8 mouse cellular contexts compared by ENCODE assay signal in the genomic region with DNA sequence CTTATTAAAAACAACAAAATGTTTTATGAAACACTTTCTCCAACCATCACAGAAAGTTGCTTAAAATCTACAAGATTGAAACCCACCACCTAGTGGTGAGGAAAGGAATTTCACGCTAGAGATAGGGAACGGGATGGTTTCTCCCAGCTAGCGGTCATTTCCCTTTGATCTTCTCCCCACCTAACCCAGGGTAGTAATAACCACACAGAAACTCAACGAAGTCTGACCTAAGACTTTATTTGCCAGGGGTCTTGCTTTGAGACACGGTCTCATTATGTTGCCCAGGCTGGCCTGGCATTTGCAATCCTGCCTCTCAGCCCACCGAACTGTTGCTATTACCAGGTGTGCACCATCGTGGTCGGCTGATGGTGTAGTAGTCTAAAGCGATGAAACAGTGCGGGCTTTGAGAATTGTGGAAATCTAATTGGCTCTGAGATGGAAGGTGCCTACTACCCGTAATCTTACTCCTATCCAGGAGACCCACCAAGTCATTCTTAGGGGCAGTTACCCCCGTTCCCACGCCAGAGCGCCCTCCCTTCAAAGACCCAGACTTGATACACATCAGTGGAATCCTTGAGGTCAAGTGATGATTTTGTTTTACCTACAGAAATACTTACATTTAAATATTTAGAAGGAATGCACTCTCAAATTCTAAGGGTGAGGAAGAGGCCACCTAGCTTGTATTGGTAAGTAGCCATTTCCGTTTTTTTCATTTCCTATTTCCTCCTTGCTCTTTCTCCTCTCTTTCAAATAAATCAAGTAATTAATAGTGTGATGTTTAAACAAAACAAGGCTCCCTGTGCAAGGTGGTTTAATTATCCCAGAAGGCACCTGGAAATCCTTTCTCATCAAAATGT. TPM values are rescaled to one million over a fixed set of nuclear protein-coding genes. Genes with fewer than 3 reads are reported as not detected.
DNase-seq lines count a peak whose midpoint lies in the region; ATAC-seq and TF ChIP-seq lines count a peak whose summit lies in the region.

No protein-coding gene starts in this region.

- peaks cover 2% of the 10 kb centered on the region; the same call in 1 of the 2 replicates for H3K79me2 ChIP-seq in heart, adult 2 months (replicated peaks; ENCODE audit: control insufficient read depth, insufficient read depth, low read length)

- TF ChIP-seq EP300 in heart, adult 2 months (IDR thresholded peaks at IDR 0.05; ENCODE audit: insufficient read depth, low read depth, low read length): no peak

- peak overlapping the region; percentile 94 for H3K4me2 ChIP-seq in liver, embryonic 13.5 days
- peak overlapping the region; percentile 59 for H3K4me2 ChIP-seq in neural tube, embryonic 11.5 days (ENCODE audit: low read depth)

- 10% methylated on average over 15 of the region's 15 CpGs for WGBS in heart, adult 2 months
- 5% methylated on average over 15 of the region's 15 CpGs for WGBS in liver, embryonic 13.5 days (ENCODE audit: insufficient replicate concordance)
- 13% methylated on average over 15 of the region's 15 CpGs for WGBS in neural tube, embryonic 11.5 days

- ATAC-seq in liver, embryonic 13.5 days (ENCODE audit: low read depth): no peak
- no peak for ATAC-seq in neural tube, embryonic 11.5 days (ENCODE audit: insufficient read depth, low FRiP score, low TSS enrichment)

- peaks cover 10 to 22% of the 10 kb centered on the region in 2 experiments for H3K4me1 ChIP-seq in ES-E14 (ENCODE audit: control insufficient read depth in 2 of 2, insufficient read depth in 2 of 2, low read length in 2 of 2, poor library complexity in 1 of 2)
- peaks cover 8% of the 10 kb centered on the region for H3K4me1 ChIP-seq in heart, adult 2 months (ENCODE audit: control insufficient read depth, insufficient read depth, low read length)
- H3K4me1 ChIP-seq in liver, embryonic 13.5 days (replicated peaks): peaks cover 33% of the 10 kb centered on the region
- peaks cover 8% of the 10 kb centered on the region; the same call in 1 of the 2 replicates for H3K4me1 ChIP-seq in neural tube, embryonic 11.5 days (ENCODE audit: control insufficient read depth, insufficient read depth, low read length)

- DNase-seq in 3T3-L1 (ENCODE audit: low read depth, low spot score) (peak; percentile 84), ES-E14 (ENCODE audit: low read depth, low spot score) (peak; percentile 66)
- peak; percentile 62 to 77 for DNase-seq in cerebellum, postnatal 10 days
- DNase-seq in heart, adult 2 months: peak; percentile 31 to 42
- DNase-seq in kidney, adult 18-20 months: peak; percentile 56
- peak; percentile 50 for DNase-seq in liver, embryonic 13.5 days
- peak; percentile 50 for DNase-seq in neural tube, embryonic 11.5 days (ENCODE audit: low spot score)
- DNase-seq in thymus, postnatal 14 days: peak; percentile 37

- no peaks in the 10 kb centered on the region for H3K9me3 ChIP-seq in ES-E14 (ENCODE audit: control insufficient read depth, insufficient read depth, low read depth, low read length)
- H3K9me3 ChIP-seq in liver, embryonic 13.5 days (replicated peaks): no peaks in the 10 kb centered on the region
- H3K9me3 ChIP-seq in neural tube, embryonic 11.5 days (ENCODE audit: control insufficient read depth, low read length): no peaks in the 10 kb centered on the region

- H3K27me3 ChIP-seq in heart, adult 2 months (ENCODE audit: control insufficient read depth, insufficient read depth, low read length): 0 out of 2 replicates have a peak, but pooled peaks cover 2% of the 10 kb centered on the region
- no peaks in the 10 kb centered on the region for H3K27me3 ChIP-seq in liver, embryonic 13.5 days
- H3K27me3 ChIP-seq in neural tube, embryonic 11.5 days (ENCODE audit: control insufficient read depth, insufficient read depth, low read length): no peaks in the 10 kb centered on the region

- in situ Hi-C loops in ES-E14 (cut with MboI; ENCODE audit: low sequenced_read_pairs in 2 of 2, unreplicated experiment in 2 of 2): no loop called here

- intact Hi-C loops in heart, adult 2 months (cut with DNase I): loop anchor here (5.0 kb wide), 1 partner anchor 219 kb away; a partner anchor contains a TSS

- no peak for TF ChIP-seq POLR2A in heart, adult 2 months (IDR thresholded peaks at IDR 0.05; ENCODE audit: insufficient read depth, low read depth, low read length)

- no peak overlapping the region; the same call in 1 of the 2 replicates for H3K27ac ChIP-seq in ES-E14 (ENCODE audit: insufficient read depth, low read depth, low read length, poor library complexity, severe bottlenecking)
- H3K27ac ChIP-seq in heart, adult 2 months: peak overlapping the region; percentile 97
- H3K27ac ChIP-seq in liver, embryonic 13.5 days: peak overlapping the region; percentile 99
- no peak overlapping the region for H3K27ac ChIP-seq in neural tube, embryonic 11.5 days (ENCODE audit: low read depth, low read length)

- peak overlapping the region; percentile 9; the same call in 1 of the 2 replicates for H3K9ac ChIP-seq in ES-E14 (ENCODE audit: insufficient read depth, low read depth, low read length, poor library complexity, severe bottlenecking)
- H3K9ac ChIP-seq in heart, adult 2 months (ENCODE audit: low read depth, low read length): peak overlapping the region; percentile 10; the same call in 1 of the 2 replicates
- peak overlapping the region; percentile 98 for H3K9ac ChIP-seq in liver, embryonic 13.5 days
- H3K9ac ChIP-seq in neural tube, embryonic 11.5 days (ENCODE audit: low read length): no peak overlapping the region

- H3K4me3 ChIP-seq in ES-E14 (ENCODE audit: insufficient read depth in 1 of 2, low read depth in 1 of 2, low read length in 2 of 2, poor library complexity in 1 of 2, severe bottlenecking in 1 of 2): peak overlapping the region in 1 of 2 experiments; percentile 63; a peak in 2 of 4 replicates
- H3K4me3 ChIP-seq in heart, adult 2 months: peak overlapping the region; percentile 74
- H3K4me3 ChIP-seq in liver, embryonic 13.5 days (replicated peaks): peak overlapping the region; percentile 100
- H3K4me3 ChIP-seq in neural tube, embryonic 11.5 days (ENCODE audit: low read depth, low read length): peak overlapping the region; percentile 2; the same call in 1 of the 2 replicates

- TF ChIP-seq CTCF in heart, adult 2 months (IDR thresholded peaks at IDR 0.05): peak; percentile 86

- no peaks in the 10 kb centered on the region for H3K36me3 ChIP-seq in ES-E14 (ENCODE audit: control insufficient read depth, insufficient read depth, low read length, poor library complexity, severe bottlenecking)
- H3K36me3 ChIP-seq in heart, adult 2 months (ENCODE audit: control insufficient read depth, insufficient read depth, low read length): peaks cover 11% of the 10 kb centered on the region
- 0 out of 2 replicates have a peak, but pooled peaks cover under 1% of the 10 kb centered on the region for H3K36me3 ChIP-seq in liver, embryonic 13.5 days
- no peaks in the 10 kb centered on the region for H3K36me3 ChIP-seq in neural tube, embryonic 11.5 days (ENCODE audit: control insufficient read depth, insufficient read depth, low read length)

TF ChIP-seq in ES-E14, 5 proteins besides CTCF, POLR2A, EP300 and RAD21:
- no peak for TF ChIP-seq ZC3H11A (IDR thresholded peaks at IDR 0.05; ENCODE audit: borderline replicate concordance, low read depth, low read length)
- no peak for TF ChIP-seq HCFC1 (IDR thresholded peaks at IDR 0.05; ENCODE audit: borderline replicate concordance, insufficient read depth, low read length)
- TF ChIP-seq MAFK (IDR thresholded peaks at IDR 0.05; ENCODE audit: insufficient read depth, low read depth, low read length): no peak
- TF ChIP-seq CHD2 (IDR thresholded peaks at IDR 0.05; ENCODE audit: low read depth, low read length): no peak
- no peak for TF ChIP-seq ZNF384 (IDR thresholded peaks at IDR 0.05; ENCODE audit: low read depth, low read length)

RNA-seq across cellular contexts. Expression of a gene that starts 1.2 kb away (rescaled TPM):
- 9.9 and 10.2 TPM in 2 replicates for total RNA-seq in ES-E14 (2012; rRNA removed)
- total RNA-seq in heart, adult 2 months (2021): 10 to 100 TPM; 12.2 to 12.8 TPM
- polyA plus RNA-seq in heart, adult 2 months (2012; rRNA removed): 1.7 and 4.2 TPM in 2 replicates
- polyA plus RNA-seq in liver, embryonic 13.5 days (2015; fragmentation: Nextera tagmentation; extraction: Ambion mirVana): 5.9 and 7.1 TPM in 2 replicates
- 29.7 and 32.8 TPM in 2 replicates for polyA plus RNA-seq in neural tube, embryonic 11.5 days (2014; fragmentation: Nextera tagmentation; extraction: Ambion mirVana)

Comparison
In these comparisons a context has a peak if more than half of its experiments do, and no peak if none do; other contexts are left out.
1. H3K27ac ChIP-seq: peak in heart, adult 2 months (single experiment) and liver, embryonic 13.5 days (single experiment); none in ES-E14 (single experiment) and neural tube, embryonic 11.5 days (single experiment).
2. Peak in every context shown above with its lines, with median percentiles within 50 percentile points of each other: DNase-seq.